Mouse (Mus musculus) spleen, adult 2 months (tissue): ENCODE data around the gene Acot10.

ENCODE experiments used
- CTCF ChIP-seq: fragments of 200-500 bp; IDR thresholded peaks from 2 replicates; pipeline ENCODE4 v1.5.1; 2011; ENCODE audit warnings: mild to moderate bottlenecking, inconsistent platforms; ENCODE audit not compliant: insufficient read depth, insufficient read length, insufficient replicate concordance; ENCODE audit errors: extremely low read depth
- POLR2A ChIP-seq: fragments of 200-500 bp; IDR thresholded peaks from 2 replicates; pipeline ENCODE4 v1.6.1; 2011; ENCODE audit warnings: low read depth, low read length, inconsistent platforms

- TF ChIP-seq CTCF (no peak), POLR2A (no peak)
Measured at GRCm38 (mm10) chr15:20684200-20684599, 17.6 kb upstream of the Acot10 start.
